Mouse (Mus musculus) heart, postnatal 0 days (tissue): Measurements from ENCODE around the gene Slc16a11.

Experiments
- CTCF ChIP-seq: IDR thresholded peaks from 2 replicates; pipeline ENCODE4 v1.5.1; 2016; ENCODE audit warnings: antibody characterized with exemption, control low read depth, low read depth
- EP300 ChIP-seq: IDR thresholded peaks from 2 replicates; pipeline ENCODE4 v1.6.1; 2016; ENCODE audit warnings: antibody characterized with exemption, low read depth

DNA sequence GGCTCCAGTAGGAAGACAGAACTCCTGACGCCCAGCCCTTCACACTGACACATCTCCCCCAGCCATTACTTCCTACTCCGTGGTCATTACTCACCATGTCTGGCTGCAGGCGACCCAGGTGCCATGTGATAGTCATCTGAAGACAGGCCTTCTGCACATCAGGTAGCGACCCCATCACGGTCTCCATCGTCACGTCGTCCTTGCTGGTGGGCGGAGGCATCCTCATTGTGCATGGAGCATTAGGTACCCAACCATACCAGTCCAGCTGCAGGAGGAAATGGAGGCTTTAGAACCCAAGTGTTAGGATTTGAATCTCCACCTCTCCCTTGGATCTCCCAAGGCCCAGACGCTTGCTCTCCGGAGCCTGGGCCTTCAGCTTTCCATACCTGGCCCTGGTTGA, 30.0 kb downstream of the Slc16a11 start:
- TF ChIP-seq CTCF (no peak), EP300 (no peak)
